Mouse (Mus musculus) macrophage (primary cell): ENCODE data around the gene Agpat1. TPM values are rescaled to one million over a fixed set of nuclear protein-coding genes. Genes with fewer than 3 reads are reported as not detected.

ENCODE experiments used
- polyA plus RNA-seq: library from polyadenylated mRNA; stranded (reverse); fragments of 250-400 nt; gene quantifications from 3 replicates; pipeline ENCODE4 v1.2.4, GENCODE M21; 2018; ENCODE audit warnings: inconsistent platforms

Gene Agpat1
- polyA plus RNA-seq, 1 experiment from 2014 or later, result 77.3 TPM

Other genes with a start within 250 kb of the Agpat1 start
- gene Btnl2, start 249.4 kb upstream of the Agpat1 start, polyA plus RNA-seq, result 0.12 to 0.34 TPM (median 0.14 TPM) in 3 replicates
- gene Btnl1, start 227.1 kb upstream of the Agpat1 start, polyA plus RNA-seq, result not detected in 3 replicates
- gene BC051142, start 205.4 kb upstream of the Agpat1 start, polyA plus RNA-seq, result 0.40 TPM in 1 of 3 replicates, not detected in the others
- 0.16 TPM in 1 of 3 replicates, not detected in the others for gene Btnl4, start 126.9 kb upstream of the Agpat1 start, polyA plus RNA-seq
- 0.09 to 0.27 TPM in 2 of 3 replicates, not detected in the other for gene Btnl6, start 86.9 kb upstream of the Agpat1 start, polyA plus RNA-seq
- 0.08 to 0.30 TPM (median 0.11 TPM) in 3 replicates for gene Notch4, start 40.0 kb upstream of the Agpat1 start, polyA plus RNA-seq
- gene Gpsm3, start 14.5 kb upstream of the Agpat1 start, polyA plus RNA-seq, result 124 to 167 TPM (median 152 TPM) in 3 replicates
- 44.7 to 64.2 TPM (median 45.7 TPM) in 3 replicates for gene Pbx2, start 13.0 kb upstream of the Agpat1 start, polyA plus RNA-seq
- gene Ager, start 6.4 kb upstream of the Agpat1 start, polyA plus RNA-seq, result 0.22 to 0.38 TPM (median 0.27 TPM) in 3 replicates
- 45.1 to 50.3 TPM (median 47.5 TPM) in 3 replicates for gene Rnf5, start 572 bp upstream of the Agpat1 start, polyA plus RNA-seq
- gene Egfl8, start 11.7 kb downstream of the Agpat1 start, polyA plus RNA-seq, result 0.14 to 0.69 TPM (median 0.28 TPM) in 3 replicates
- 71.0 to 95.1 TPM (median 79.6 TPM) in 3 replicates for gene Ppt2, start 24.2 kb downstream of the Agpat1 start, polyA plus RNA-seq
- gene Prrt1, start 25.3 kb downstream of the Agpat1 start, polyA plus RNA-seq, result 0.16 to 0.25 TPM in 2 of 3 replicates, not detected in the other
- 12.5 to 24.4 TPM (median 15.0 TPM) in 3 replicates for gene Fkbpl, start 40.5 kb downstream of the Agpat1 start, polyA plus RNA-seq
- 31.4 to 62.2 TPM (median 57.9 TPM) in 3 replicates for gene Atf6b, start 42.9 kb downstream of the Agpat1 start, polyA plus RNA-seq
- gene Tnxb, start 66.3 kb downstream of the Agpat1 start, polyA plus RNA-seq, result not detected in 3 replicates
- gene C4b, start 139.6 kb downstream of the Agpat1 start, polyA plus RNA-seq, result 0.21 to 1.4 TPM (median 0.32 TPM) in 3 replicates
- not detected in 3 replicates for gene Cyp21a1, start 200.3 kb downstream of the Agpat1 start, polyA plus RNA-seq
- gene Stk19, start 232.7 kb downstream of the Agpat1 start, polyA plus RNA-seq, result 23.5 to 36.5 TPM (median 28.1 TPM) in 3 replicates
- gene Dxo, start 232.8 kb downstream of the Agpat1 start, polyA plus RNA-seq, result 13.6 to 19.8 TPM (median 15.8 TPM) in 3 replicates
- gene Skiv2l, start 245.9 kb downstream of the Agpat1 start, polyA plus RNA-seq, result 16.7 to 36.7 TPM (median 23.6 TPM) in 3 replicates
- gene Nelfe, start 246.1 kb downstream of the Agpat1 start, polyA plus RNA-seq, result 46.9 to 59.7 TPM (median 52.1 TPM) in 3 replicates